Mouse (Mus musculus): ENCODE measurements around the gene Olfr926. TPM values are rescaled to one million over a fixed set of nuclear protein-coding genes. Genes with fewer than 3 reads are reported as not detected.
"Not testable (repeated sequence)": the region's sequence is repeated elsewhere in the genome, so short reads cannot be mapped to it uniquely, and the experiment has no call there.

The Olfr926 gene
- not detected in 2 replicates for polyA plus RNA-seq (2014; fragmentation: Nextera tagmentation; extraction: Ambion mirVana)

DNA sequence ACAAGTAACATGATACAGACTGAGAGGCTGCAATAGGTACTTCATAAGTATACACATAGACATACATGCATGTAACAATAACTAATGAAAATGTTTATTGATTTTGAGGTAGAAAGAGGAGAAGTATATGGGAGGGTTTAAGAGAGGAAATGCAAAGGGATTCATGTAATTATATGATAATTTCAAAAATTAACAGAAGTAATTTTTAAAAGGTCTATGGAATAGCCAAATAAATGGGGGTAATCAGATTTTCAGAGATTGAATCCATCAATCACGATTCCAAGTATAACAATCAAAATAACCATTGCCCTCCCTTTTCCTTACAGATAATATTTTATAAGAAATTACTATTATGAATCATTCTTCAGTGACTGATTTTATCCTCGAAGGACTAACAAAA lies at the start of gene Olfr926:
TSS of gene Olfr926 (plus strand) at position 301 of the 400 bp plus-strand sequence.
- H3K9ac ChIP-seq (ENCODE audit: low read length), result no peak within 1 kb of the TSS
- H3K27ac ChIP-seq (ENCODE audit: low read depth, low read length), result no peak within 1 kb of the TSS
- no peaks in the 10 kb centered on the region for H3K27me3 ChIP-seq (ENCODE audit: control insufficient read depth, insufficient read depth, low read length)
- ATAC-seq (ENCODE audit: low FRiP score) (no peak), DNase-seq (ENCODE audit: low spot score, missing footprints) (no peak)
- 87% methylated on average over 2 of the region's 2 CpGs for WGBS
- no peaks in the 10 kb centered on the region for H3K9me3 ChIP-seq (ENCODE audit: control insufficient read depth, low read length)
- H3K4me2 ChIP-seq, result no peak within 1 kb of the TSS
- no peaks in the 10 kb centered on the region for H3K36me3 ChIP-seq (ENCODE audit: control insufficient read depth, insufficient read depth, low read length)
- no peaks in the 10 kb centered on the region for H3K4me1 ChIP-seq (ENCODE audit: control insufficient read depth, insufficient read depth, low read length)
- H3K4me3 ChIP-seq (ENCODE audit: low read depth, low read length), result no peak within 1 kb of the TSS

DNA sequence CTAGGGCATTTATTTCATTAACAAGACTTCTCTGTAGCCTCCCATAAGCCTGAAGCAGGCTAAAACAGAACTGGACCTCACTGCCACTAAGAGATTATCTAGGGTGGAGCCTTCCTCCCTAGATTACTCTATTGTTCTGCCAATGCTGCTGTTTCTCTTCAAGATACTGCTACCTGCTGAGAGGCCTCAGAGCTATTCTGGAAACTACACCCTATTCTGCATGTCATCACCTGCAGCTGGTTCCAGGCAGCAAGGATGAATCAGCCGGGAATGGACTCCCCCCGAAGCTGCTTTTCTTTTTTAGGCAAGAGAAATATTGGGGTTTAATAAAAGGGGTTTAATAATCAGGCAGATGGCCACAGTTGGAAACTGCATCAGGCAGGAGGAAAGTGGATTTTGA lies 43.9 kb upstream of the Olfr926 start:
- H3K4me2 ChIP-seq, result no peak overlapping the region
- 76% methylated on average over 2 of the region's 2 CpGs for WGBS
- no peaks in the 10 kb centered on the region for H3K4me1 ChIP-seq (ENCODE audit: control insufficient read depth, insufficient read depth, low read length)
- H3K9me3 ChIP-seq (ENCODE audit: control insufficient read depth, low read length), result no peaks in the 10 kb centered on the region
- ATAC-seq (ENCODE audit: low FRiP score) (no peak), DNase-seq (ENCODE audit: low spot score, missing footprints) (no peak)
- no peaks in the 10 kb centered on the region for H3K27me3 ChIP-seq (ENCODE audit: control insufficient read depth, insufficient read depth, low read length)
- no peaks in the 10 kb centered on the region for H3K36me3 ChIP-seq (ENCODE audit: control insufficient read depth, insufficient read depth, low read length)
- no peak overlapping the region for H3K9ac ChIP-seq (ENCODE audit: low read length)
- no peak overlapping the region for H3K4me3 ChIP-seq (ENCODE audit: low read depth, low read length)
- no peak overlapping the region for H3K27ac ChIP-seq (ENCODE audit: low read depth, low read length)

- no peak for ATAC-seq (ENCODE audit: low FRiP score)
- H3K9me3 ChIP-seq (ENCODE audit: control insufficient read depth, low read length), result no peaks in the 10 kb centered on the region
- DNase-seq (ENCODE audit: low spot score, missing footprints), result no peak
- no peak within 1 kb of the TSS for H3K27ac ChIP-seq (ENCODE audit: low read depth, low read length)
- WGBS, result 87% methylated on average over 1 of the region's 1 CpGs
- no peak within 1 kb of the TSS for H3K4me3 ChIP-seq (ENCODE audit: low read depth, low read length)
- H3K4me2 ChIP-seq, result no peak within 1 kb of the TSS
- H3K4me1 ChIP-seq (ENCODE audit: control insufficient read depth, insufficient read depth, low read length), result no peaks in the 10 kb centered on the region
- H3K36me3 ChIP-seq (ENCODE audit: control insufficient read depth, insufficient read depth, low read length), result no peaks in the 10 kb centered on the region
- H3K27me3 ChIP-seq (ENCODE audit: control insufficient read depth, insufficient read depth, low read length), result no peaks in the 10 kb centered on the region
- no peak within 1 kb of the TSS for H3K9ac ChIP-seq (ENCODE audit: low read length)
These were observed 32.8 kb upstream of the Olfr926 start, which contains the start of gene Olfr924 for GRCm38 (mm10) chr9:38844149-38844548. TSS of gene Olfr924 (plus strand) at chr9:38844449.

DNA sequence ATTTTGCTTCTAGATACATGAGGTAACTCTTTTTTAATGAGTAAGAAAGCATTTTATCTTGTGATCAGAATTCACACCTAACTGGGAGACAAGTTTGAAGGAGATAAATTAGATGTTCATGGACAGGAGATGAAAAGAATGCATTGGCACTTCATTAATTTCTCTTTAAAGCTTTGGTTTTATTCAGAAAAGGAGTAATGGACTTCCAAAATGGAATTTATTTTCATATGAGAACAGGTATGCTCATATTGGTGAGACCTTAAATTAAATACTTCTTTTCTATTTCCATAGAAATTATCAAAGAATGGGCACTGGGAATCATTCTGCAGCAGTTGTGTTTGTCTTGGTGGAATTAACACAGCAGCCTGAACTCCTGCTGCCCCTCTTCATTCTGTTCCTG lies 22.2 kb upstream of the Olfr926 start, which contains the start of gene Olfr26:
TSS of gene Olfr26 (plus strand) at position 301 of the 400 bp plus-strand sequence.
- H3K27ac ChIP-seq (ENCODE audit: low read depth, low read length), result no peak within 1 kb of the TSS
- no peaks in the 10 kb centered on the region for H3K9me3 ChIP-seq (ENCODE audit: control insufficient read depth, low read length)
- DNase-seq (ENCODE audit: low spot score, missing footprints), result no peak
- H3K36me3 ChIP-seq (ENCODE audit: control insufficient read depth, insufficient read depth, low read length), result no peaks in the 10 kb centered on the region
- no peak within 1 kb of the TSS for H3K4me3 ChIP-seq (ENCODE audit: low read depth, low read length)
- H3K4me1 ChIP-seq (ENCODE audit: control insufficient read depth, insufficient read depth, low read length), result no peaks in the 10 kb centered on the region
- ATAC-seq (ENCODE audit: low FRiP score), result no peak
- H3K27me3 ChIP-seq (ENCODE audit: control insufficient read depth, insufficient read depth, low read length), result no peaks in the 10 kb centered on the region
- no peak within 1 kb of the TSS for H3K9ac ChIP-seq (ENCODE audit: low read length)
- no peak within 1 kb of the TSS for H3K4me2 ChIP-seq

- WGBS, result 56% methylated on average over 2 of the region's 2 CpGs
- not testable (repeated sequence) for H3K4me1 ChIP-seq (ENCODE audit: control insufficient read depth, insufficient read depth, low read length)
These were observed 2.0 kb upstream of the Olfr926 start for GRCm38 (mm10) chr9:38874880-38875279.

More at GRCm38 (mm10) chr9:38874880-38875279, 2.0 kb upstream of the Olfr926 start:
- not testable (repeated sequence) for H3K9me3 ChIP-seq (ENCODE audit: control insufficient read depth, low read length); H3K27ac ChIP-seq (ENCODE audit: low read depth, low read length); H3K4me3 ChIP-seq (ENCODE audit: low read depth, low read length); DNase-seq (ENCODE audit: low spot score, missing footprints); H3K4me2 ChIP-seq; ATAC-seq (ENCODE audit: low FRiP score); H3K9ac ChIP-seq (ENCODE audit: low read length); H3K27me3 ChIP-seq (ENCODE audit: control insufficient read depth, insufficient read depth, low read length); H3K36me3 ChIP-seq (ENCODE audit: control insufficient read depth, insufficient read depth, low read length)

Other genes with a start within 250 kb of the Olfr926 start
- gene Olfr916, start 217.3 kb upstream of the Olfr926 start, polyA plus RNA-seq (2014; fragmentation: Nextera tagmentation; extraction: Ambion mirVana), result not detected in 2 replicates
- not detected in 2 replicates for gene Olfr917, start 211.3 kb upstream of the Olfr926 start, polyA plus RNA-seq (2014; fragmentation: Nextera tagmentation; extraction: Ambion mirVana)
- not detected in 2 replicates for gene Olfr918, start 202.5 kb upstream of the Olfr926 start, polyA plus RNA-seq (2014; fragmentation: Nextera tagmentation; extraction: Ambion mirVana)
- not detected in 2 replicates for gene Olfr919, start 173.5 kb upstream of the Olfr926 start, polyA plus RNA-seq (2014; fragmentation: Nextera tagmentation; extraction: Ambion mirVana)
- 8.2 and 10.6 TPM in 2 replicates for gene Vwa5a, start 158.9 kb upstream of the Olfr926 start, polyA plus RNA-seq (2014; fragmentation: Nextera tagmentation; extraction: Ambion mirVana)
- gene Olfr920, start 124.8 kb upstream of the Olfr926 start, polyA plus RNA-seq (2014; fragmentation: Nextera tagmentation; extraction: Ambion mirVana), result not detected in 2 replicates
- not detected in 2 replicates for gene Olfr921, start 104.1 kb upstream of the Olfr926 start, polyA plus RNA-seq (2014; fragmentation: Nextera tagmentation; extraction: Ambion mirVana)
- not detected in 2 replicates for gene Olfr922, start 62.5 kb upstream of the Olfr926 start, polyA plus RNA-seq (2014; fragmentation: Nextera tagmentation; extraction: Ambion mirVana)
- not detected in 2 replicates for gene Olfr923, start 50.6 kb upstream of the Olfr926 start, polyA plus RNA-seq (2014; fragmentation: Nextera tagmentation; extraction: Ambion mirVana)
- not detected in 2 replicates for gene Olfr924, start 32.7 kb upstream of the Olfr926 start, polyA plus RNA-seq (2014; fragmentation: Nextera tagmentation; extraction: Ambion mirVana)
- gene Olfr26, start 22.1 kb upstream of the Olfr926 start, polyA plus RNA-seq (2014; fragmentation: Nextera tagmentation; extraction: Ambion mirVana), result not detected in 2 replicates
- not detected in 2 replicates for gene Olfr930, start 52.7 kb downstream of the Olfr926 start, polyA plus RNA-seq (2014; fragmentation: Nextera tagmentation; extraction: Ambion mirVana)
- not detected in 2 replicates for gene Olfr933, start 95.2 kb downstream of the Olfr926 start, polyA plus RNA-seq (2014; fragmentation: Nextera tagmentation; extraction: Ambion mirVana)
- gene Olfr934, start 111.2 kb downstream of the Olfr926 start, polyA plus RNA-seq (2014; fragmentation: Nextera tagmentation; extraction: Ambion mirVana), result not detected in 2 replicates
- gene Olfr935, start 122.6 kb downstream of the Olfr926 start, polyA plus RNA-seq (2014; fragmentation: Nextera tagmentation; extraction: Ambion mirVana), result not detected in 2 replicates
- not detected in 2 replicates for gene Olfr146, start 146.3 kb downstream of the Olfr926 start, polyA plus RNA-seq (2014; fragmentation: Nextera tagmentation; extraction: Ambion mirVana)
- not detected in 2 replicates for gene Olfr937, start 187.8 kb downstream of the Olfr926 start, polyA plus RNA-seq (2014; fragmentation: Nextera tagmentation; extraction: Ambion mirVana)
- not detected in 2 replicates for gene Olfr938, start 201.8 kb downstream of the Olfr926 start, polyA plus RNA-seq (2014; fragmentation: Nextera tagmentation; extraction: Ambion mirVana)